Mouse (Mus musculus): ENCODE data around the gene Chn2.

DNA sequence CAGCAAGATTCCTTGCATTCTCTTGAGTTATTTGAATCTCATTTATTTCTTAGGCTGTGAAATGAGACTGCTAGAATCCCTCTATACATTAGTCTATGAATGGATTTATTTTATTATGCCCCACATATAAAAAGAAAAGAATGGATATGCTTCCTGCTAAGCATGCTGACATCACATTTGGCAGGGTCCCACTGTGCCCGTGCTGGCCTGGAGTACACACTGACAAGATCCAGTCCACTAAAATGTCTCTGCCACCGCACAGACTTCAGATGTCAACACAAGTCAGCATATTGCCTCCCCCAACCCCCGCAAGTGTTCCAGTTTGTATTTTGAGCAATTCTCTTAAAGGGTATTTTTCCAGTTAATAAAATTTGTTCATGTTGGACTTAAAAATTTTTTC, 47.0 kb upstream of the Chn2 start:
- TF ChIP-seq CTCF (IDR thresholded peaks at IDR 0.05; ENCODE audit: insufficient read depth, low read length) (no peak), POLR2A (IDR thresholded peaks at IDR 0.05; ENCODE audit: borderline replicate concordance, extremely low read depth, low read depth, low read length) (no peak)

Measured in lung, adult 2 months (tissue).